Mouse (Mus musculus) small intestine, adult 2 months (tissue): ENCODE measurements at regions not wholly inside any gene's neighbourhood (a gene's known extent, or its start where the extent isn't known, plus 50 kb on each side); places are given as distances from the start of the nearest gene placed in this dataset.

Experiments
- H3K27ac ChIP-seq: fragments of 200-500 bp; 2 replicates; pipeline ENCODE4 v1.5.1; 2012; ENCODE audit warnings: low read depth, low read length, control low read depth, inconsistent platforms; ENCODE audit not compliant: insufficient read depth
- H3K27me3 ChIP-seq: fragments of 200-500 bp; 2 replicates; pipeline ENCODE4 v1.6.1; 2012; ENCODE audit warnings: mild to moderate bottlenecking, moderate library complexity, low read length, inconsistent platforms; ENCODE audit not compliant: control insufficient read depth, insufficient read depth
- H3K36me3 ChIP-seq: fragments of 200-500 bp; 2 replicates; pipeline ENCODE4 v1.6.1; 2012; ENCODE audit warnings: mild to moderate bottlenecking, low read length, control low read depth, inconsistent platforms; ENCODE audit not compliant: control insufficient read depth, insufficient read depth
- H3K4me1 ChIP-seq: fragments of 200-500 bp; 2 replicates; pipeline ENCODE4 v1.6.1; 2012; ENCODE audit warnings: low read length, inconsistent platforms, mixed read lengths; ENCODE audit not compliant: control insufficient read depth, insufficient read depth, insufficient read length
- H3K4me3 ChIP-seq: fragments of 200-500 bp; 2 replicates; pipeline ENCODE4 v1.5.1; 2012; ENCODE audit warnings: low read depth, mild to moderate bottlenecking, control low read depth, inconsistent platforms, low read length, moderate library complexity
- CTCF ChIP-seq: fragments of 200-500 bp; IDR thresholded peaks from 2 replicates; pipeline ENCODE4 v1.5.1; 2012; ENCODE audit warnings: low read depth, mild to moderate bottlenecking, control low read depth, inconsistent platforms, low read length, moderate library complexity, mixed read lengths; ENCODE audit not compliant: insufficient replicate concordance, insufficient read length; ENCODE audit errors: extremely low read depth
- POLR2A ChIP-seq: fragments of 200-500 bp; IDR thresholded peaks from 2 replicates; pipeline ENCODE4 v1.6.1; 2012; ENCODE audit warnings: low read depth, mild to moderate bottlenecking, control low read depth, inconsistent platforms, low read length, moderate library complexity
- WGBS: fragments of 180-500 bp; shearing (Covaris S2); methylation state at CpG from one replicate; pipeline ENCODE4 v1.1.7; 2018; 5-methylcytosine and 5-hydroxymethylcytosine counted together

DNA sequence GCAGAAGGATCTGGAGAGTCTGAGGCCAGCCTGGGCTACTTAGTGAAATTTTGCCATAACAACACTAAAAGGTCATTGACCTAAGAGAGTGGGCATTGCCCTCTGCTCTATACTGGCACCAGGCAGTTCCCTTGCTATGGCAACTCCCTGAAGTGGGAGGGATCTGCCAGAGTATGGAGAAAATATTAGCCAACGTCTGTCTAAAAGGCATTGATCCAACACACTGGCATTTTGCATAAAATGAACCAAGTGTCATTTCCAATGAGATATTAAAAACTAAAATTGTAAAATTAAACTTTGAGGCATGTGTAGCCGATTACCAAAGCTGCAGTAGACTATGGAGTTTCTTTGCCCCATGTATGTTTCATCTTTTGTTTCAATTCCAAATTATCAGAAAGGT lies 57.6 kb upstream of the Mpp6 start:
- no peaks in the 10 kb centered on the region for H3K27me3 ChIP-seq
- 70% methylated on average over 2 of the region's 2 CpGs for WGBS
- no peaks in the 10 kb centered on the region for H3K4me1 ChIP-seq
- H3K27ac ChIP-seq = no peak overlapping the region
- H3K4me3 ChIP-seq = no peak overlapping the region
- H3K36me3 ChIP-seq = no peaks in the 10 kb centered on the region
- TF ChIP-seq CTCF (no peak), POLR2A (no peak)

DNA sequence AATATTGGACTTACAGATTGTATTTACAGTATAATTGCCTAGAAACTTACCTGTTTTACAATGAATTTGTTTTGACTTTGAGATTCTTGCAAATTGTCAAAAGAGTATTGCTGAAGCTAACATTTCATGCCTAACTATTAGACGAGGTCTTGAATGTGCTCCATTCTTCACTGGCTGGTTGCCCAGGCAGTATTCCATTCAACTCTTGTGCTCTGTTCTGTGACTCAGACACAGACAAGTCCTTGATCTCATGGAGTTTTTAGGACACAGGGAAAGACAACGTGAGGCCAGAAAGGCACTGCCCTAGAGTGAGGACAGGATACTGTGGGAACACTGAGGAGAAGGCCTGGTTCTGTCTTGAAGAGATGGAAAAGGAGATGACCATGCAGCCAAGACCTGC lies 57.0 kb upstream of the Mpp6 start:
- WGBS = 61% methylated on average over 2 of the region's 2 CpGs
- H3K4me1 ChIP-seq = no peaks in the 10 kb centered on the region
- H3K36me3 ChIP-seq = no peaks in the 10 kb centered on the region
- no peak overlapping the region for H3K27ac ChIP-seq
- TF ChIP-seq POLR2A = no peak
- TF ChIP-seq CTCF = no peak
- no peak overlapping the region for H3K4me3 ChIP-seq
- no peaks in the 10 kb centered on the region for H3K27me3 ChIP-seq

DNA sequence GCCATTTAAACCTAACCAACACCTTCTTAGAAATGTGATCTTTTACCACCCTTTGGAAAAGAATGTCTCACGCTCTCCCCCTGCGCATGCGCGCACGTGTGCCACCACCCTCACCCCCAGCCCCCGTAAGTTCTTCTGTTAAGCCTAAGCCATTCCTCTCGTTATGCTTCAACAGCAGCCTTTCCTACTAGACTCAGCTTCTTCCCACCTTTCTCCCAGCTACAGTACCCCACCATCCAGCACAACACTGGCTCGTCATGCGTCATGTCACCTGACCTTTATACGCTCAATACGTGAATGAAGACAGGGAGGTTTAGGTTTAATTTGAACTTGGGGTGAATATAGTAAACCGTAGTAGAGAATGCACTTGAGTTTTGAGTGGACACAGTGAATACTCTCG lies 55.8 kb upstream of the Mpp6 start:
- TF ChIP-seq CTCF (no peak), POLR2A (no peak)
- Histone ChIP-seq H3K27ac (no peak overlapping the region), H3K27me3 (no peaks in the 10 kb centered on the region), H3K4me1 (no peaks in the 10 kb centered on the region), H3K36me3 (no peaks in the 10 kb centered on the region), H3K4me3 (no peak overlapping the region)
- WGBS = 86% methylated on average over 13 of the region's 13 CpGs

DNA sequence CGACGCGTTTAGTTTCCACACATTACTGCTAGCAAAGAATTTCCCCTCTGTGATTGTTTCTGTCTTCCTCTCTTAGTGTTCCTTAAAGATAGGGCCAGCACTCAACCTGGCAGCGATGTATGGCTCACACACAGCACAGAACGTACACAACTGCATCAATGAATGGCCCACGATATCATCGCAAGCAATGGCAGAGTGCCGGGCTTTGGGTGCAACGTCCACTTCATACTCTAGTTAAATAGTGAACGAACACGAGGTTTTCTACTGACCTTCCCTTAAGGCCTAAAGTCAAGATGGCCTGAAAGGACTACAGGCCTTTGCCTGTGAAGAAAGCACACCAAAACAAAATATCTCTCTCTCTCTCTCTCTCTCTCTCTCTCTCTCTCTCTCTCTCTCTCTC lies 51.4 kb upstream of the Mpp6 start:
- TF ChIP-seq CTCF = no peak
- 84% methylated on average over 11 of the region's 11 CpGs for WGBS
- no peaks in the 10 kb centered on the region for H3K27me3 ChIP-seq
- H3K4me3 ChIP-seq = no peak overlapping the region
- no peaks in the 10 kb centered on the region for H3K36me3 ChIP-seq
- no peaks in the 10 kb centered on the region for H3K4me1 ChIP-seq
- no peak overlapping the region for H3K27ac ChIP-seq

DNA sequence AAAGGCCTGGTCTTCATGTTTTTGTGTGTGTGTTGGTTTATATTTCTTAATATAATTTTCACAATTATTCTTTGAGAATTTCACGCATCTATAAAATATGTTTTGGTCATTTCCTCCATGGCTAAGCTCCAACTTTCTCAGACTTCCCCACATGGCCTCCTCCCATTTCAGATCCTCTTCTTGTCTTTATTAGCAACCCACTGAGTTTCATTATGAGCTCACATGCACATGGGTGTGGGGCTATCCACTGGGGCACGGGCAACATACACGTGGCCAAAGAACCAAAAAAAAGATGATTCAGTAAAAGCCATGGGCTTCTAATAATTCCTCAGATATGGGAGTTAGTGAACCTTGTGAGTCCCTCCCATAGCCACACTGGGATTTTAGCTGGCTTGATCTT lies 50.1 kb upstream of the Mpp6 start:
- H3K27me3 ChIP-seq = no peaks in the 10 kb centered on the region
- no peak for TF ChIP-seq CTCF
- TF ChIP-seq POLR2A = no peak
- H3K27ac ChIP-seq = no peak overlapping the region
- H3K4me1 ChIP-seq = no peaks in the 10 kb centered on the region
- WGBS = 83% methylated on average over 3 of the region's 3 CpGs
- H3K36me3 ChIP-seq = no peaks in the 10 kb centered on the region
- H3K4me3 ChIP-seq = no peak overlapping the region
